Mouse (Mus musculus) layer of hippocampus, adult 8-10 months (tissue): ENCODE data around the gene Cntfr. TPM values are rescaled to one million over a fixed set of nuclear protein-coding genes. Genes with fewer than 3 reads are reported as not detected.

Experiments used
- DNase-seq, 2 experiments: peaks; one replicate each; pipeline ENCODE4 v3.0.0; 2022; ENCODE audit warnings: low spot score in 2 of 2
- total RNA-seq, 4 experiments: library from RNA; stranded (reverse); gene quantifications; 2 replicates each; pipeline ENCODE4 v1.2.4; 2022

The Cntfr gene
- 10 to 100 TPM; 84.3 to 93.9 (median 90.2) TPM for total RNA-seq

GRCm38 (mm10) chr4:41696930-41697841, at the start of gene Cntfr:
Gene Cntfr, minus strand, starts transcription at chr4:41697089.
- DNase-seq = peak; percentile 67 to 91

- DNase-seq = no peak
Observed at GRCm38 (mm10) chr4:41745021-41745420, 48.1 kb upstream of the Cntfr start.

DNA sequence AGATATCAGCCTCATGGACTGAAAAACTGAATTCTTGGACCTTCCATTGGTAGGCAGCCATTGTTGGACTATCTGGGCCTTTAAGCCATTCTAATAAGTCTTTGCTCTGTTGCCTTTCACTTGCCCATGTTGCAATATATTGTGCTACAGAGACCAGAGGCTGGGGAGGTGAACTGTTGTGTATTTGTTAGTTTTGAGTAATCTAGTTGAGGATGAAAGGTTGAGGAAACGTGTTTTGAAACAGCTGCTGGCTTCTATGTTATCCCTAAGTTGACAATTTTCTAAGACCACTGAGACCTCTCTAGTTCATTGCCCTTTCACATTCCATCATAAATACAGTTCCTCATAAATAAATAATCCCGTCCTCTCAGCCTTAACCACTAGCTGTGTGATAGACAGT, 47.2 kb upstream of the Cntfr start:
- no peak for DNase-seq

- peak; percentile 92 to 93 for DNase-seq
Observed at GRCm38 (mm10) chr4:41741158-41741560, 44.3 kb upstream of the Cntfr start.

DNA sequence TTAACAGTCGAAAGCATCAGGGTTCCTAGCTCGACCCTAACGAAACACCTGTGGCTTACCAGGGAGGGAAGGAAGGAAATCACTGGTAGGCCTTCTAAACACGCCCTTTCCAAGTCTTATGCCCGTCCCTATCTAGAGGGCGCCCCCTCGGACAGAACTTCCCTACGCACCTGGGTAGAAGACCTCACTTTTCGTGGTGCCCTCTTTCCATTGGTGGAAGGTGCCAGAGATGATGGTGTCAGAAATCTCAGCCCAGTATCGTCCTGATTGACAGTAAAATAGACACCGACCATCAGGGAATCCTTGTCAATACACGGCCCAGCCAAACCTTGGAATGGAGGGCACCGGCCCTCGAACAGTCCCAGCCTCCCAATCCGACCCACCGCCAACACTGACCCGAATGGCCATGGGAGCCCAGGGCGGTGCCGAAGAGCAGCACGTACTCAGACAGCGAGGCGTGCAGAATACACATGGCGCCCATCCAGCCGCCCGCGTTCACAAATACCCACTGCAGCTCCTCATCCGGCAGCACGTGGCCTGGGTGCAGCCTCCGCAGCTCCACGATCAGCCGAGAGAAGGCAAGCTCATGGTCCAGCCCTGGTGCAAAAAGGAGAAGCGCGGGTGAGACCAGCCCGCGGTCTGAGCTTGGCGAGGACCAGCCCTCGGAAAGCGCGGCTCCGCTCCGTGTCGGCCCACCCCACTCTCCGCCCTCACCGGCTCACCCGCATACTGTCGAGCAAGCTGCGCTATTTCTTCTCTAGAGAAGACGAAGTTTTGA, 43.7 kb upstream of the Cntfr start:
- DNase-seq = peak; percentile 65 to 75

GRCm38 (mm10) chr4:41739260-41739659, 42.4 kb upstream of the Cntfr start:
- no peak for DNase-seq

DNA sequence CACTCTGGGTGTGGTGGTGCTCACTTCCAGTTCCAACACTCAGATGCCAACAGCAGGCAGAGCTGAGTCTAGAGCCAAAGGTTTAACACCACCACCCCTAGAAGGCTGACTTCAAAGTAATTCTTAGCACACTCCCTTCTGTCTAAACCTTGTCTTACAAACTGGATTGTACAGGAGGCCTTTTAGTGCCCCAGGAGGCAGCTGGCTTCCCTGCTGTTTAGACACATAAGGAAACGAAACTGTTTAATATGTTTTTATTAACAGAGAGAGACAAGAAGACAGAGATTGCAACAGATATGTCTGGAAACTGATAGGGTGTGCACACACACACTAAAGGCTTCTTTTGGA, 41.3 kb upstream of the Cntfr start:
- DNase-seq = no peak

DNA sequence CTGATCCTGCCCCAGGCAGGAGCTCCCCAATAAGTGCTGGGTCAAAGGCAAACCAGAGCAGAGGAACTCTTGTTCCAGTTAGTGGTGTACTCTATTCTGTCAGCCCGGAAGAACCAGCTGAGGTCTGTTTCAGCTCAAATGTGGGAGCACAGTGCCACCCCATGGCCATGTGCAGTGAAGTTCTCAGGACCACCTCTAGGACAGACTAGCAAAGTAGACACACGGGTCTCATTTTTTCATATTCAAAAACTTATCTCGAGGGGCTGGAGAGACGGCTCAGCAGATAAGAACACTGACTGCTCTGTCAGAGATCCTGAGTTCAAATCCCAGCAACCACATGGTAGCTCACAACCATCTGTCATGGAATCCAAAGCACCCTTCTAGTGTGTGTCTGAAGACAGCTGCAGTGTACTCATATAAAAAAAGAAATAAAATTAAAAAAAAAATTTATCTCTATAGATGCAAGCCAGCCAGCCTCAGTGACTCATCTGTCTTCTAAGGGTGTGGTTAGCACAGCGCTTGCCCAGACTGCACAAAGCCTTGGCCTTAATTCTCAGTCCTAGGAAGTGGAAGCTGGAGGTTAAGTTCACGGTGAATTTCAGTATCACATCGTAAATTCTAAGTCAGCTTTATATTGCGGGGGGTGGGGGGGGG, 40.8 kb upstream of the Cntfr start:
- DNase-seq = peak in 1 of 2 experiments; percentile 85

GRCm38 (mm10) chr4:41731052-41731765, 34.3 kb upstream of the Cntfr start, which contains the start of gene Arid3c:
Gene Arid3c, minus strand, starts transcription at chr4:41731142.
- no peak for DNase-seq

DNA sequence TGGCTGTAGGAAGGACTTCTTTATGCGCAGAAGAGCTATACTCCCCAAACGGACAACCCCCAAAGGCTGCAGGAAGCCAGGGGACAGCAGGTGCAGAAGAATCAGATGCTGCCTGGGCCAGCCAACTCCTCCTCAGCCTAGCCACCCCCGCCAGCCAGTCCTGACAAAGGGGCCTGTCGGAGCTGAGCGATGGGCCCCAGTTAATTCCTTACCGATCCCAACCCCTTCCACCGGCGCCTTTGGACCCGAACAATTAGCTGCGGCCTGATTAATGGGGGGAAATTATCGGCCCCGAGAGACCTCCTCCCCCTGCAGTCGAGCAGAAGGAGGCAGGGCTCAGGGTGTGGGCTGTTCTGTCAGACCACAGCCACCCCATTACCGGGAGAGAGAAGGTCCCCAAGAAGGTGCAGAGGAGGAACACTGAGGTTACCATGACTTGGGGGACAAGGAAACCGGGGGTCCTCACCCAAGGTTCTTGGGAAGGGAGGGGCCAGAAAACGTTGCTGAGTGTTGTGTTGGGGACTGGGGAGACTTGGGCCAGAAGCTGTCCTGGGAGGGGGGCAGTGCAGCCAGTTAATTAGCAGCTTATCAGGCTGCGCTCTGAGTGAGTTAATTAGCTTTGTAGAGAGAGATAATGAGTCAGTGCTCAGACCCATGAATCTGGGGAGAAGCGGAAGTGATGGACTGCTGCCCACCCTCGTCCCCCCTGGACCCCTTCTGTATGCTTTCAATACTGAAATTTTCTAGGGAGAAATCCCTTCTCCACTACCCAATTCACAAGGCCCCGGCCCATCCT, 30.1 kb upstream of the Cntfr start:
- DNase-seq = no peak

DNA sequence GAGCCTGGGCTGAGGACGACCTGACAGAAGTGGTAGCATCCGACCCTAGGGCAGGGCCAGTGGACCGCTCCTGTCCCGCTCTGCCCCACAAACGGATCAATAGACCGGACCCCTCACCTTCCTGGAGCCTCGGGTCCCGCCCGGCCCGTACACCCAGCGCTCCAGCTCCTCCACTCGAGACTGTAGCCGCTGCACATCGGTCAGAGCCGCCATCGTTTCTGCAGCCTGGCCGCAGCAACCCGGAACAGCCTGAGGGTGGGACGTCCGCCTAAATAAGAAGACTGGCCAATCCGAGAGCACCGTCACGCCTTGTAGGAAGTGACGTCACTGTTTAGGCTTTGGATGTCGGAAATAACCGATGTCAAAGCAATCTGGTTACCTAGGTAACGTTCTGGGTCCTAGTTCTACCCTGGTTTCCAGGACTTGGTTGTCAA, 26.0 kb upstream of the Cntfr start, which contains the start of gene Dctn3:
Gene Dctn3 (minus strand): TSS at position 253 of the 434 bp plus-strand sequence.
- peak; percentile 93 to 95 for DNase-seq

- DNase-seq = no peak
Observed at GRCm38 (mm10) chr4:41716834-41717233, 19.9 kb upstream of the Cntfr start.

GRCm38 (mm10) chr4:41715596-41715995, 18.7 kb upstream of the Cntfr start:
- peak in 1 of 2 experiments; percentile 49 for DNase-seq

DNA sequence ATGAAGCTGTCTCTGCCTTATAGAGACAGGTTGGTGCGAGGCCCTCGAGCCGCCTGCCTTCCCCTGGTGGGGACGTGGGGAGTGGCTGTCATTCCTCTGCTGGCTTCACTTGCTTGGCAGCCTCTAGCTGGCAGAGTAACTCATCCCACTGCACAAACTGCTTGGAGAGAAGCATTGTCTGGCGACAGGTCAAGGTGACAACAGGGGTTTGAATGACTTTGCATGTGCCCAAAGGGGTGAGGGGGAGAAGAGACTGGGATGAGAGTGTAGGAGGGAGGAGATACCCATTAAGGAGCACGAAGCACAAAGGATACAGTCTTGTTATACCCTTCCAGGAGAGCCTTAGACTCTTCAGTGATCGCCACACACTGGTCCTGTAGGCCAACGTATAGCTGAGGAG, 18.2 kb upstream of the Cntfr start:
- no peak for DNase-seq

- peak; percentile 71 to 75 for DNase-seq
Observed at GRCm38 (mm10) chr4:41714276-41714675, 17.4 kb upstream of the Cntfr start.

DNA sequence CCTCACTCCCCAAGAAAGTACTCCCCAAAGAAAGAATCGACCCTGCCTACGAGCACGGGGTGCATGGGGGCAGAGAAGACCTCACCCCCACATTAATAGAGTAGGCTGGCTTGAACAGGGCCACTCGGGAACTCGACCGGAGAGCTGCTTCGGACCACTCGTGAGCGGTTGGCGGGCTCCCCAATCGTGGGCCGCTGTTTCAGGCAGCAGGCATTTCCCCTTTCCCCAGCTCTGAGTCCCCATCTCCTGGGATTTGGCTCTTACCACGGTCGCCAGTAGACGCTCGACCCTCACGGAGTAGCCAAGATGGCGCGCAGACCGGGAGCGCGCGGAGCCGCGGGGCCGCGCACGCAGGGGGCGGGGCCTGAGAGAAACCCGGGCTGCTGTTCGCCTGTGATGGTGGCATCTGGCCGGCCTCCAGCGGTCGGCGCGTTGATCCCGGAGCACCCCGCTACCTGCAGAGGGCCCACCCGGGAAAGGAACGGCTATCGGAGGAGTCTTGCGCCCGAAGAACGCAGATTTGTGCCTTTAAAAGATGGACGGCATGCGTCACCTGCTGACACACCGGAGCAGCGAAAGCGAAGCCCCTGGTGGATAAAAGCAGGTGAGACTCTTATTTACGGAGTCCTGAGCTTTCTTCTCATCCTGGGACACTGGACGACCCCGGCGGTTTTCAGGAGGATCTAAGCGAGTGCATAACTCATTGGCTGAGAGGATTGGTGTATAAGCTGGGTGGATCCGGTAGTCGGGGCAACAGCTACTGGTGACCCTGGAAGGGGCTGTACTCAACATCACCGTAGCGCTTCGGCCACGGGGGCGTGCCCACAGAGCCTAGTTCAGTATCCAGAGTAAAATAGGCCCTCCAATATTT, 16.5 kb upstream of the Cntfr start, which contains the start of gene Rpp25l:
Gene Rpp25l (minus strand): TSS at position 338 of the 871 bp plus-strand sequence.
- peak; percentile 68 to 74 for DNase-seq

- no peak for DNase-seq
Observed at GRCm38 (mm10) chr4:41712421-41713196, 15.7 kb upstream of the Cntfr start.

DNA sequence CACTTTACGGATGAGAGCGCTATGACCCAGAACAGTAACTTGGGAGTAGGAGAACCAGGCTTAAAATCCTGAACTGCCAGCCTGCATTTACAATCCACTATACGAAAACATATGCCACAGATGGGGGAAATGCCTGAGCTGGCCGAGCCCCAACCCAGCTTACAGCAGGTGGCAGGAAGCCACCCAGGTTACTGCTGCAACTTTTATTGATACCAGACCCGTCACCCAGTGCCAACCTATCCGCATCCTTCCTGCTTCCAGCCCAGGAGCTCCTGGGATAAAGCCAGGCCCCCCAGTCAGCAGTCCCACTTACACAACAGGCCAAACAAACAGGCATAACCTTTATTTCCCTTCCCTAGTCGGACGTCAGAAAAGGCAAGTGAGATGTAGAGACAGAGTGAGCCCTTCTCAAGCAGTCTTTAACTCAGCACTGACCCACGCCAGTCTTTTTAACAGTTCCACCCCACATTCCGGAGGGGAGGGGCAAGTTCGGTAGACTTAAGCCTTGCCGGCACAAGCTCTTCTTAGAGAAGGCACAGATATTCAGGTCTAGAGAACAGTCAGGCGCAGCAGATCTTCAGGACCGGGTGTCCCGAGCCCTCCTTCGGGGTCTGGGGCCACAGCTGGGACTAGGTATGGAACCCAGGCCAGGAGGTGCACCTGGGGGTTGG, 15.0 kb upstream of the Cntfr start:
- DNase-seq = peak in 1 of 2 experiments; percentile 46
